Mouse (Mus musculus) B cell, adult 62 days (primary cell): ENCODE results near the gene Vmn1r195. TPM values are rescaled to one million over a fixed set of nuclear protein-coding genes. Genes with fewer than 3 reads are reported as not detected.

ENCODE experiments used
- total RNA-seq: library from RNA; stranded (reverse); gene quantifications from 4 replicates; pipeline ENCODE4 v1.2.4, GENCODE M21; 2023

Gene Vmn1r195
- total RNA-seq, result not detected in 4 replicates

GRCm38 (mm10) chr13:22270222-22270621 is at the start of gene Vmn1r195:
Gene Vmn1r195, plus strand, starts transcription at chr13:22270522.

GRCm38 (mm10) chr13:22223060-22223459 is 47.3 kb upstream of the Vmn1r195 start, which contains the start of gene Vmn1r193:
Gene Vmn1r193, minus strand, starts transcription at chr13:22223160.

GRCm38 (mm10) chr13:22243915-22244314 is 26.4 kb upstream of the Vmn1r195 start, which contains the start of gene Vmn1r194:
Gene Vmn1r194, plus strand, starts transcription at chr13:22244215.

GRCm38 (mm10) chr13:22289620-22290019 is 19.3 kb downstream of the Vmn1r195 start, which contains the start of gene Vmn1r196:
Gene Vmn1r196, plus strand, starts transcription at chr13:22289920.

GRCm38 (mm10) chr13:22324289-22324688 is 54.0 kb downstream of the Vmn1r195 start, which contains the start of gene Vmn1r197:
Gene Vmn1r197, plus strand, starts transcription at chr13:22324589.

Other genes with a start within 250 kb of the Vmn1r195 start
- gene Hist1h2ah, start 235.0 kb upstream of the Vmn1r195 start, total RNA-seq, result 15.9 to 84.2 TPM (median 37.8 TPM) in 4 replicates
- gene Hist1h2bk, start 234.7 kb upstream of the Vmn1r195 start, total RNA-seq, result 28.7 to 55.1 TPM (median 42.1 TPM) in 4 replicates
- 97.8 to 119 TPM (median 108 TPM) in 4 replicates for gene Hist1h4i, start 229.2 kb upstream of the Vmn1r195 start, total RNA-seq
- gene Hist1h2ag, start 227.6 kb upstream of the Vmn1r195 start, total RNA-seq, result 63.9 to 101 TPM (median 83.8 TPM) in 4 replicates
- gene Hist1h2bj, start 227.3 kb upstream of the Vmn1r195 start, total RNA-seq, result 47.6 to 80.0 TPM (median 65.2 TPM) in 4 replicates
- not detected in 4 replicates for gene Vmn1r188, start 186.1 kb upstream of the Vmn1r195 start, total RNA-seq
- not detected in 4 replicates for gene Vmn1r189, start 164.7 kb upstream of the Vmn1r195 start, total RNA-seq
- not detected in 4 replicates for gene Vmn1r191, start 86.6 kb upstream of the Vmn1r195 start, total RNA-seq
- not detected in 4 replicates for gene Vmn1r192, start 79.4 kb upstream of the Vmn1r195 start, total RNA-seq
- gene Vmn1r193, start 47.4 kb upstream of the Vmn1r195 start, total RNA-seq, result not detected in 4 replicates
- gene Vmn1r194, start 26.3 kb upstream of the Vmn1r195 start, total RNA-seq, result not detected in 4 replicates
- gene Vmn1r196, start 19.4 kb downstream of the Vmn1r195 start, total RNA-seq, result not detected in 4 replicates
- not detected in 4 replicates for gene Vmn1r197, start 54.1 kb downstream of the Vmn1r195 start, total RNA-seq
- gene Vmn1r198, start 79.8 kb downstream of the Vmn1r195 start, total RNA-seq, result not detected in 4 replicates
- gene Vmn1r199, start 109.3 kb downstream of the Vmn1r195 start, total RNA-seq, result not detected in 4 replicates
- gene Vmn1r200, start 119.9 kb downstream of the Vmn1r195 start, total RNA-seq, result not detected in 4 replicates
- not detected in 4 replicates for gene Vmn1r201, start 201.4 kb downstream of the Vmn1r195 start, total RNA-seq
- 0.09 TPM in 1 of 4 replicates, not detected in the others for gene Vmn1r202, start 234.9 kb downstream of the Vmn1r195 start, total RNA-seq
- not detected in 4 replicates for gene Vmn1r203, start 247.6 kb downstream of the Vmn1r195 start, total RNA-seq